Mouse (Mus musculus) liver, adult 2 months (tissue): ENCODE results near the gene Teddm2.

ENCODE experiments used
- CTCF ChIP-seq: fragments of 200-500 bp; IDR thresholded peaks from 2 replicates; pipeline ENCODE4 v1.5.1; 2011; ENCODE audit warnings: low read depth, low read length, control low read depth
- POLR2A ChIP-seq: fragments of 200-500 bp; IDR thresholded peaks from 2 replicates; pipeline ENCODE4 v1.6.1; 2011; ENCODE audit warnings: low read length, control low read depth; ENCODE audit not compliant: insufficient read depth; ENCODE audit errors: extremely low read depth

- TF ChIP-seq CTCF (no peak), POLR2A (no peak)
These were observed 46.9 kb upstream of the Teddm2 start for GRCm38 (mm10) chr1:153946971-153947370.
